Mouse (Mus musculus) layer of hippocampus, adult 18-20 months (tissue): ENCODE results near the gene Ptprj. TPM values are rescaled to one million over a fixed set of nuclear protein-coding genes. Genes with fewer than 3 reads are reported as not detected.
A peak's percentile ranks its signal among the peaks of the same experiment; 100 is the strongest.
"Not testable (repeated sequence)": the region's sequence is repeated elsewhere in the genome, so short reads cannot be mapped to it uniquely, and the experiment has no call there.

Experiments used
- DNase-seq, 2 experiments: peaks; one replicate each; pipeline ENCODE4 v3.0.0; 2022; ENCODE audit warnings: low spot score in 2 of 2
- total RNA-seq, 2 experiments: library from RNA; stranded (reverse); gene quantifications; 2 replicates each; pipeline ENCODE4 v1.2.3; 2021

Ptprj gene
- total RNA-seq, 2 experiments from 2014 or later, result 114 TPM

DNA sequence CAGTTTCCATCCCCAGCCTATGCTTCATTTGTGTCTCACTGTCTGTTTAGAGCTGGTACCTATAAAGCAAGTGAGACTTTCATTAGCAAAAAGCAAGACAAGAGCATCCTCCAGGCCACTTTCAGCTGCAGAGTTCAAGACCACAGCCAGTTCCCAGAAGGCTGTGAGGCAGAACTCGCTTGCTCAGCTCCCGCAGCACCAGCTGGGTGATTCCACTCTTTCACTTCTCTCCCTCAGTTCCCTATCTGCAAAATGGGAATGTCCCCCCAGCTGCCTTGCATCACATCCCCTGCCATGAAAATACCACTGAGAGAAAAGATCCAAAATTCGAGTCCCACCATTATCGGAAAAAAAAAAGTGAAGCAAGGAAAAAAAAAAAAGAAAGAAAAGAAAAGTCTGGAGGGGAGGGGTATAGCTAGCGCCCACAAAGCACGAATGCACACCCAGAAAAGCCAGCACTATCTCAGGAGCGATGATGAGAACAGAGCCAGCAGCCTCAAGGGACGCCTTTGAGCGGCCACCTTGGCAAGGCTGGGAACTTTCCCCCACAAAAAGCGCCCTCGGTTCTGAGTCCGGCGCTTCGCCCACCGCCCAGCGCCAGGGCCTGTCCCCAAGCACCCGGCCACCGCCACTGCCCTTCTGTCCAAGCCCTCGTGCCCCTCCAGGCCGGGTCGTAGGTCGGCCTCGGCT lies 1.3 kb downstream of the Ptprj start:
- DNase-seq, result peak in 1 of 2 experiments; percentile 57

DNA sequence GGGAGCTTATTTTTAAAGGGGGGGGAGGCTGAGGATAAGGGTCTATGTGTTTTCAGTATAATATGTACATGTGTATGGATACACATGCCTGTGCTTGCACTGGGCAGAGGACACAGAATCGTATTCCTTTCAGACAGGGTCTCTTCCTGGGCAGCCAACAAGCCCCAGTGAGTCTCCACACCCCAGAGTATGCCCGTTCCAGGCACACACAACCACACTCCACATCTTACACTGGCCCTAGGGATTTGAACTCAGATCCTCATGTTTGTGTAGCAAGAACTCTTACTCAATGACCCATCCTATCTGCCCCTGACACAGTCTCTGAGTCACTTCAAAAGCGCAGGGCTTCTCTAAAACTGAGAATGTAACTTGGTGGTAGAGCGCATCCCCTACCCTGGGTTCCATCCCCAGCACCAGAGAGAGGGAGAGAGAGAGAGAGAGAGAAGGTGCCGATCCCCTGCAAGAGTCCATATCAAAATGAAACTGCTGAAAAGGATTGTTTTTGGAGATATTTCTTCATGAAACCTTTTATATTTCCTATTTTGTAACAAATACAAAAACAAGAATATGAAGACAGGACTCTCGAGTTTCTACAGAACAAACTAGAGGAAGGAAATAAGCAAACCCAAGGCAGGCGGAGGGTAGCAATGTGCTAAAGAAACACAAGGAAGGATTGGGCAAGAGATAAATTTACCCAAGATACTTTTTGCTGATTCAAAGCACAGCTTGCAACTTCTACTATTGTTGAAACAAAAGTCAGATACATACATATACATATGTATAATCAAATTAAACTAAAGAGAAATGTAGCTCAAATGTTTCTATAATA lies 2.8 kb downstream of the Ptprj start:
- no peak for DNase-seq

DNA sequence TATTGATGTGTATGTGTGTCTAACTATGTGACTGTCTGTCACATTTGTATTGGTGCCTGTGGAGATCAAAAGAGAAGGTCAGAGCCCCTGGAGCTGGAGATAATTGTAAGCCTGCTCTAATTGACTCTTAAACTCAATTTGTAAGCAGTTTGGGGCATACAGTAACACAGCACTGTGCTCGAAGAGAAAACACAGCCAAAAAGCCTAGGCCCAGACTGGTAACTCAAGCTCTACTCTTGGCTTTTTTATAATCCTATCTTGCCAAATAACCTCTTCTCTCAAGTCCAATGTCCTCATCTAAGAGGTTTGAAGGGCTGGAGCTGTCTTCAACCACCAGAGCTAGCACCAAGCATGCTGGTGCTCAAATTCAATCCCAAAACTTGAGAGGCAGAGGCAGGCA lies 3.5 kb downstream of the Ptprj start:
- DNase-seq, result no peak

DNA sequence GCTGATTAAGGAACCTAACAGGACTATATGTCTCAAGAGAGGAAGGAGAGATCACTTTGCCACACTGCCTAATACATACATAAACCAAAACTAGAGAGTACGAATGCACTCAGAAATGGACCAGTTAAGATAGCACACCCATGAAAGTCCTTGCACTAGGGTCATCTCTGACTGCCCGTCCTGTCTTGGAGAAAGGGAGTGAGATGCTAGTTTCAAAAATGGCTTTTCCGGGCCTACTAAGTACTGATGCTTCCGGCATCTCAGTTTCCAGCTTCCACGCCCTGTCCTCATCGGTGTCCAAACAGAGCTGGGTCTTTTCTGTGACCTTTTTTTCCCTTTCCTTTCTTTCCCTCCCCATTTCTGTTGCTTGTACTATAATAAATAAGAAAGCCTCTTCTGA lies 4.0 kb downstream of the Ptprj start:
- no peak for DNase-seq

DNA sequence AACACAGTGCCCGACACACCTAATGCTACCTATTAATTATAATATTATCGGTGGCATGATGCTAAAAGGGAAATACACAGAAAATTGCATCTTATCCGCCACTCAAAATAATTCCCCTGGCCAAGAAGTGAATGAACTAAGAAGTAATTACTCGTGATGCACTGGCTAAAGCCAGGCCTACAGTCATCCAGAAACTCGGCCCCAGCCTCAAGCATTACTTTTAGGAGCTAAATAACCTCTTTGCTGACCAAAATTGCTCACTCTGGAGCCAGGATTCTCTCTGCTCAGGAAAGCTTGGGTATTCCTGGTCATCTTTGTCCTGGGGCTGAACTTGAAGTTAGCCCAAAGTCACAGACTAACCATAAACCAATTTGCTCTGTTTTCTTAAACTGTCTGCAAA lies 4.7 kb downstream of the Ptprj start:
- DNase-seq, result no peak

DNA sequence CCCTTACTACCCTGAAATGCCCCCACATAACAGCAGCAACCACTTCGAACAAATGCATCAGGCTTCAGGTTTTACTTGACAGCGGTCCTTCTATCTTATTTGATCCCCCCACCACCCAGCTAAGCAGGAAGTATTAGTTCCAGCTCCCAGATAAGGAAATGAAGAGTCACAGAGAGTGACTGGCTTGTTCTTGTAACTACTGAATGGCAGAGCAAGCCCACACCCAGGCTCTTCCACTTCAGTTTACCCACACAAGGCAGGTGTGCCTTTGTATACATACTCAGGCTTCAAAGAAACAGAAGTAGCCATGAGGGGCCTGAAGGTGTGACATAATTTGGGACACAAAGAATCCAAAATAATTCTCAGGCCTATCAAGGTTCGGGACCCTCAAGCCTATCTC lies 5.3 kb downstream of the Ptprj start:
- DNase-seq, result no peak

DNA sequence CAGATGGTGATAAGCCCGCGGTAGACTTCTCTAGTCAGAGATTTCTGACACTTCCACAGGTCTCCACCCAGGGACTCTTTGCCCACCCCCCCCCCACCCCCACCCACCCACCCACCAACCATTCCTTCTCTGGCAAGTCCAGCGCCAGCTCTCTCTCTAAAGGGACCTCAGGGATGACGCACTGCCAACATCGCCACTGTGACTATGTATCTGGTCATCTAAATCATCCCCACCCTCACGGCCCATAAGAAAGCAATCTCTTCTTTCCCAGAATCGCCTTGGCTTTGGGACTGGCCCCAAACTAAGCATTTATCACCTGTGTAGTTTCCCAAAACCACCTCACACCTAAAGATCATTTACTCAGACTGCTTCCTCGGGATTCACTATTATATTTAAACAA lies 5.9 kb downstream of the Ptprj start:
- no peak for DNase-seq

DNA sequence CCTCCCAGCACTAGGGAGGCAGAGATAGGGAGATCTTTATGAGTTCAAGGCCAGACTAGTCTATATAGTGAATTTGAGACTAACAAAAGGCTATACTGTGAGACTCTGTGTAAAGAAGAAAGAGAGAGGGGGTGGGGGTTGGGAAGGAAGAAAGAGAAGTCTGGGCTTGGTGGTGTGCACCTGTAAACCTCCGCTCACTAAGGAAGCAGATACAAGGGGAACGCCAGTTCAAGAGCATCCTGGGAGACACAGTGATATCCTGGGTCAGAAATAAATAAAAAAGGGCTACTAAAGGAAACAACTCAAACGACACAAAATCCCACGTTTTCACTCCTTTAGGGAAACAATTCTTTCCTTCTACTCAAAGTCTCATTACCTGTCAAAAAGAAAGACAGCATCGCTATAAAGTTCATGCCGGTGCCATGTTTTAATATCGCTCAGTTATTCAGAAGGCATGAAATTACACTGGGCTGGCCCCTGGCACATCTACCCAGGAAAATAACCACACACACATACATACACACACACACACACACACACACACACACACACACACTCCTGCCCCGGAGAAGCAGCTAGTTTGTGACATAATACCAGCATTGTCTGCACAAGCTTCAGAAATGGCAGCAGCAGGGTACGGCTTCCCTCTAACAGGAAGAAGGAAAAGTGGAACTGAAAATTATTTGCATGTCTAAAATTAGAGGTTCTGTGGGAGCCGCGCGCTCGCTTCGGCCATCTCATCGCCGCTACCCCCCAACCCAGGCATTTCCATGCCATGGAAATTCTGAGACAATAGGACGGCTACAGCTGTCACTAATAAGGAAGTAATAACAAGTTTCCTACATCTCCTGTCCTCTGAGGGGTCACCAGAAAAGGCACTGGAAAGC lies 6.6 kb downstream of the Ptprj start:
- peak in 1 of 2 experiments; percentile 50 for DNase-seq

DNA sequence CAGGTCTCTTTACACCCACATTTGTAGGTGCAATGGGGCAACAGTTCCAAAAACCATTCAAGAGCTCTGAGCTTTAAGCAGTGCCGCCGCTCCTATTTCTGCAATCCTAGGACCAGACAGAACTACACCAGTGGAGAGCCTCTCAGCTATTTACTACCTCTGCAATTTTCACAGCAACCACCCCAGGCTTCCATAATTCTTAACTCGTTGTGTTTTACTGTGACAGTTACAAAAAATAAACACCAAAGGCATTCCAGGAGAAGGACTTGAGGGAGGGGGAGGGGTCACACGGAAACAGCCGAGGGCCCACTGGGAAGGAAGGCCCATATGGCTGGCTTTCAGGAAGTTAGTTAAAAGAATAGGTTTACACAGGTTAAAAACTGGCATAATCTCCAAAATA lies 8.3 kb downstream of the Ptprj start:
- DNase-seq, result no peak

DNA sequence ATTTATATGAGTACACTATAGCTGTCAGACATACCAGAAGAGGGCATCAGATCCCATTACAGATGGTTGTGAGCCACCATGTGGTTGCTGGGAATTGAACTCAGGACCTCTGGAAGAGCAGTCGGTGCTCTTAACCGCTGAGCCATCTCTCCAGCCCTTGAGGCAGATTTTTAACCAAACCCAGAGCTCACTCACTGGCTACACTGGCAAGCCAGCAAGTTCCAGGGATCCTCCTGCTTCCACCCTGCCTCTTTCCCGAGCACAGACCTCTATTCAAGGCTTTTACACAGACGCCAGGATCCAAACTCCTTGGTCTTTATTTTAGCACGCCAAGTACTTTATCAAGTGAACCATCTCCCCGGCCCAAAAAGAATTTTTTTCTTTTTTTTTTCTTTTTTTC lies 9.0 kb downstream of the Ptprj start:
- DNase-seq, result not testable (repeated sequence)

DNA sequence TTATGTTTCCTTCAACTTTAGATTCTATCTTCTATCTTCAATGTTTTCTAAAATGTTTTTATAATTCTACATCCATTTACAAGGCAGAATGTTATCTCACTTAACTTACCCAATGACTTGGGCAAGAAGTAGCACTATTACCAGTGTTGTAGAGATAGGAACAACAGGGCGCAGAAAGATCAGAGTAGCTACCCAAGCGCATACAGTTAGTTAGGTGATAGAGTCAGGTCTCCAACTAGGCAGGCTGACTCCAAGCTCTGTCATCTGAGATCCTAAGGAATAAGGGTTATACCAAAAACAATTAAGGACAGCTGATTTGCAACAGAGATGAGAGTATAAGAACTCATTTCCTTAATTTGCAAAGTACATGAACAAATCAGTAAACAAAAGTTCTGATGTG lies 9.6 kb downstream of the Ptprj start:
- no peak for DNase-seq

DNA sequence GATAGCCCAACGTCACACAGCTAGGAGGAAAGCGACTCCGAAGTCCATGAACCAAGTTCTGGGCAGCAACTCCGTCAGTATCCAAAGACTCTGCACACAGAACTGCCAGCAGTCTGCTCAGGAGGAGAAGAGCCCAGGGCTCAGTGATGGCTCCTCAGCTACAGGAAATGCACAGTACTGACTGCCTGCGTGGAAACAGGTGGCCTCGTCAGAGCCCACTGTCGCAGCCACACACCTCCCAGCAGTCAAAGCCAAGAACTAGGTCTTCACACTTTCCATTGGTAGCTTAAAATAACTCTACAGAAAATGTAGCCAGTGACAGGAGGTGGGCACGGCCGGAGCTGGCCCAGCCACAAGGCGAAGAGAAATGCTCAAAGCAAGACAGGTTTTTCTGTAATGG lies 10.2 kb downstream of the Ptprj start:
- DNase-seq, result no peak

DNA sequence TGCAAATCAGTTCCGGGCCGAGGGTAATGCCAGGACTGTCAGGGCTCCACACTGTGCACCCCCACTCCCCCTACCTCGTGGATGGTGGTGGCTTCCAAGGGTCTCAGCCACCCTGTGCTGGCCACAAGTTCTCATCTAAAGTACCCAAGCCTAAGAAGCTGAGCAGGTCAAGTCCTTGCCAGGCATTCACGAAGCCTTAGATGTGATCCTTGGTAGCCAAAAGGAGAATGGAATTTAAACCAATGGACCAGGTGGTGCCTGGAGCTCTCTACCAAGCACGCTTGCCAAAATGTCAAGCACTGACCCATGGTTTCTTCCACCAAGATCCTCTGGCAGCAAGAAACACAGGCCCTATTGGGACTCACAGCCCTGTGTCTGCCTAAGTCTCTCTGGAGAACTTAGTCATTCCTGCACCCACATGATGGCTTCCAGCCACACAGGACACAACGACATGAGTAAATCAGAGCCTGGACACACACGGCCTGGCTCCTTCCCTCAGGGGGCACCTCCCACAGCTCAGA lies 11.4 kb downstream of the Ptprj start:
- no peak for DNase-seq

DNA sequence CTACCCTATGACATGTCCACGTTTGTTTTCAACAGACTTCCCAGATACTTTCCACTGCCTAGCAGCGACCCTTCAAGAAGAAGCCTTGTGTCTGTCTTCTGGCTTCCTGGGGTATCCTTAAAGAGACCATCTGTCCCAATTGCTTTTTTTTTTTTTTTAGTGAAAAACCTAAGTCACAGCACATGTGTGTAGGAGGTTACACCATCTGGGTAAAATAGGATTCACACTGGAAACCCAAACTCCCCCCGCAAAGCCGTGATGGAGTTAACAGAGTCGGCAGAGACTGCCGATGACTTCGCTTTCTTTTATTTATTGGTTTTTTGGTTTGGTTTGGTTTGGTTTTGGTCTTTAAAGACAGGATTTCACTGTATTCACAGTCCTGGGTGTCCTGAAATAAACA lies 12.4 kb downstream of the Ptprj start:
- peak; percentile 54 to 83 for DNase-seq

DNA sequence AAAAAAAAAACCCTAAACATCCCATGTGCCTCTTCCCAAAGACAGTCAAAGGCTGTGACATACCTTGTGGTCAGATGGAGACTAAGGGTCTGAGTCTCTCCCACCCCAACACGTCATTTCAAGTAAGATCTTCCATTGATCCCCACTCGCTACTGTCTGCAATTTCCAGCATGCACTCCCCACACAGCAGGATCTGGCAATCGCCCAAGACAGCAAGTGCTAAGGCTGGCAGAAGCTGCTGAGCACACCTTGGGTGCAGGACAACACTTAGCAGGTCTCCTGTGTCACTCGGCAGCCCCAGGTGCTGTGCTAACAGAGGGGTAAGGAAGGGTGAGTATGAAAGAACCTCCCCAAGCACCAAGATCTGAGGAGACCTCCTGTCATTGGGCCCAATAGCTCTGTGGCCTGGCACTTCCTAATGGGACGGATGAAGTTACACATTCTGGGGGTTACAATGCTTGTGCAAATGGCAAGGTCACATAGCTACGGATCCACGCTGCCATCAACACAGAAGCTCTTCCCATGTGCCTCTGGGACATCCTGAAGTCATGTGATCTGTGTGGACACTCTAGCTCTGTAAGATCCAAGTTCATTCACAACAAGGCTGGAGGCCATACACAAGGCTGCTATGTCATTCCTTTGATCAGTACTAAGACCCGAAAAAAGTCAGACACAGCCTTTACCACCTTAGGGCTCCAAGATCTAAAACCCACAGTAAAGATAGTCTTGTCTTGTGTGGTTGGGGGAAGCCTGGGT lies 13.5 kb downstream of the Ptprj start:
- DNase-seq, result no peak

DNA sequence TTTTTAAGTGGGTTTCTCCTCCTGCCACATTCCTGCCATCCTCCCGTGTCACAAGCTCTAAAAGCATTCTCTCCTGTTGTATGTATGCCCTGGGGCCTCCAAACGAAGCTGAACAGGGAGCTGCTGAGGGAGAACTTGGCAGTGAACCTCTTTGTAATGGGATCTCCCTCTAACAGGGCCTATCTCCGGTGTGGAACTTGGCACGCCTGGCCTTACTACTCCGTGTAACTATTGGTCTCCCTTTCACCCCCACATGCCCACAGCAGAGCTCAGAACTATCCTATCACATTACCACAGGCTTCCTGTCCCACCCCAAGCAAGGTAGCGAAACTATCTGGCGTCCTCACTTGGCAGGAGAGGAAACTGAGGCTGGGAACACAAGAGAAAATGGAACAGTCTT lies 14.4 kb downstream of the Ptprj start:
- no peak for DNase-seq

DNA sequence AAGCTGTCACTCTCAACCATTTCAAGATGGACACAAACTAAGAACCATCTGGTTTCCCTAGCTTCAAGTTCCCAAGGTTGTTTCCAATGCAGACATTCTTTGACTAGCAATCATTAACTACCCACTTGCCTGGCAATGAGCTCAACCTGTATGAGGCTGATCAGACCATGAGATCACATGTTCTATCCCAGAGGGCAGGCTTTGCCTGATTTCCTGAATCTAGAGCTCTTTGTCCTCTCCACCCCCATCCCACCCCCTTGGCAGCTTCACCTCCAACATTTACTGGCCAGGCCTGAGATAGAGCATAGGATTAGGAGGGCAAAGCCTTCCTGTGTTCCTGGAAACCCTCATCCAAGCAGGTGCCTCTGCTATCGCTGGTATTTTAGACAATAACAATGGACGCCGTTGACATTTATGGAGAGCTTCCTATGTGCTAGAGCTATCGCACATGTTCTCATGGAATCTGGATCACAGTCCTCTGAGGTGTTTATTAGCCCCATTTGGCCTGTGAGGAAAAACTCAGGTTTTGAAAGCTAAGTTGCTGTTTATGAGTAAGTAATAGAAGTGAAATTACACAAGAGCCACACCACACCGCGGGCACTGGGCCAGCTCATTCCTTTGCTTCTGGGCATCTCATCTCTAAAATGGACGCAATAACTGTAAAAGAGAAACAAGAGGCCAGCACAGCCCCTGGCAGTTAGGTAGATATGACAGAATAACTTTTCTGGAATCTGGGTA lies 15.1 kb downstream of the Ptprj start:
- DNase-seq, result no peak

DNA sequence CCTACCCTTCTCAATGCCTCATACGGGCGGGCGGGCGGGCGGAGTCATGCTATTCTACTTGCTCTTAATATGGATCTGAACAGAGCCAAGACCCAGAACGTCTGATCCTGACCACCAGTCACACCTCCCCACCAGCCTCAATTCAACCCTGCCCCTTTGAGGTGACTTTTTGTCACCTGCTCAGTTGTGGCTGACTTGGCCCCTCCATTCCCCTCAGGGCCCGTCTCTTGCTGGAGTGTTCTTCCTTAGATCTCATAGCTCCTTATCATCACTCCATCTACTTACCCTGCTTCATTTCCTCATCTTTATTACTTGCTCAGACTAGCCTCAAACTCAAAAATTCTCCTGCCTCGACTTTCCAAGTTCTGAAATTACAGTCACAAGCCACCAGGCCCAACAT lies 15.9 kb downstream of the Ptprj start:
- DNase-seq, result no peak

DNA sequence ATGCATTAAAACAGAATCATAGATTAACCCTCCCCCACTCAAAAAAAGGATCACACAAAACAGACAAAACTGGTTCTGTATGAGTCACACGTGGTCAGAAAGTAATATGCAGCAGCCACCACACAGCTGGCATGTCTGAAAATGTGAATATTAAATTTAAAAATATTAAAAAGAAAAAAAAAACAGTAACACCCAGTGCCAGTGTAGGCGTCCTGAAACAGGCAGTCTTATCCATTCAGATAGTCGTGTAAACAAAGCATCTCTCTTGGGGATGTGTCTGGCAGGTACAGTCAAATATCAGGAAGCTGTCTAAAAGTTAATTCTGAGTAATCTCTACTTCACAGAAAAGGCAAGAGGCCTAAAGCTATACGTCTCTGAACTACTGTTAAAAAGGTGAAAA lies 17.3 kb downstream of the Ptprj start:
- DNase-seq, result no peak

DNA sequence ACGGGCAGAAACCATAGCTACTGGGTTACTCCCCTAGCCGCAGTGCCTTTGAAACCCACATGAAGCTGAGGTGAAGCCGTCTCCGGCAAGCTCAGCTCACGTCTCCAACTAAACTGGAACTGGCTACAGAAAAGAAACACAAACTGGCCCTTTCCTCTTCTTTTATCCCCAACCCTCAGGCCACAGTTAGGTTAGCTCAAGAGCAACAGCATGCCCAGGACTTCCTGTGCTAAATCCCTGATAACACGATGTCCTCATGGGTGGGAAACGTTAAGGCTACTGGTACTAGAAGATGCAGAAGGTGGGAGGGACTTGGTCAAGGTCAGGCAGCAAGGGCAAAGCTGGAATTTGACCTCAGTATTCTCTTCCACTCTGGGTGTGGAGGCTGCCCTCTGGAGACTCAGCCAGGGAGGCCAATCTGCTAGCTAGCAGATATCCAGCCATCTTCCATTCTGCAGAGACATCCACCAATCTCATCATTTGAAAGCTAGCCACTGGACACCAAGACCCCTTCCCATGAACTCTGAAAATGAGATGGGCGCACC lies 18.2 kb downstream of the Ptprj start:
- DNase-seq, result no peak
